Mouse (Mus musculus) neural tube, embryonic 14.5 days (tissue): Measurements from ENCODE around the gene Sdk1. TPM values are rescaled to one million over a fixed set of nuclear protein-coding genes. Genes with fewer than 3 reads are reported as not detected.

Experiments used
- ATAC-seq: fragments of 200-750 bp; cut with Nextera tagmentation; 2 replicates; pipeline ENCODE4 v1.8.0; 2017; ENCODE audit warnings: low read depth, mild to moderate bottlenecking, moderate TSS enrichment, moderate library complexity
- H3K27ac ChIP-seq: fragments of 300-500 bp; sonication (generic); 2 replicates; pipeline ENCODE4 v1.5.1; 2014; ENCODE audit warnings: low read depth, mild to moderate bottlenecking, control low read depth, low read length, moderate library complexity, mixed read lengths
- H3K27me3 ChIP-seq: fragments of 300-500 bp; sonication (generic); 2 replicates; pipeline ENCODE4 v1.6.1; 2014; ENCODE audit warnings: low read length; ENCODE audit not compliant: control insufficient read depth, insufficient read depth
- H3K36me3 ChIP-seq: fragments of 300-500 bp; sonication (generic); 2 replicates; pipeline ENCODE4 v1.6.1; 2014; ENCODE audit warnings: low read length, mixed read lengths; ENCODE audit not compliant: control insufficient read depth, insufficient read depth
- H3K4me1 ChIP-seq: fragments of 300-500 bp; sonication (generic); 2 replicates; pipeline ENCODE4 v1.6.1; 2014; ENCODE audit warnings: low read length; ENCODE audit not compliant: control insufficient read depth, insufficient read depth
- H3K4me2 ChIP-seq: fragments of 300-500 bp; sonication (generic); 2 replicates; pipeline ENCODE4 v1.6.1; 2014; ENCODE audit warnings: mild to moderate bottlenecking, low read depth, low read length, control low read depth
- H3K4me3 ChIP-seq: fragments of 300-500 bp; sonication (generic); 2 replicates; pipeline ENCODE4 v1.5.1; 2014; ENCODE audit warnings: low read depth, low read length, control low read depth, mixed read lengths
- H3K9ac ChIP-seq: fragments of 300-500 bp; sonication (generic); replicated peaks from 2 replicates; pipeline ENCODE4 v1.6.1; 2014; ENCODE audit warnings: low read depth, mild to moderate bottlenecking, control low read depth, low read length, mixed read lengths
- H3K9me3 ChIP-seq: fragments of 300-500 bp; sonication (generic); 2 replicates; pipeline ENCODE4 v1.6.1; 2016; ENCODE audit warnings: low read length; ENCODE audit not compliant: control insufficient read depth
- WGBS: fragments of 180-500 bp; shearing (Covaris S2); extraction: QIAGEN DNeasy Blood & Tissue Kit; methylation state at CpG from one replicate; pipeline ENCODE4 v1.1.7; 2014; 5-methylcytosine and 5-hydroxymethylcytosine counted together
- polyA plus RNA-seq: library from polyadenylated mRNA; unstranded; fragments of >200 nt; fragmentation: Nextera tagmentation; extraction: Ambion mirVana; gene quantifications from 2 replicates; pipeline ENCODE4 v1.2.1, GENCODE M21; 2014

The Sdk1 gene
- polyA plus RNA-seq, 1 experiment from 2014 or later: 3.1 TPM

GRCm38 (mm10) chr5:141768761-141769515 is 527.6 kb downstream of the Sdk1 start:
- Histone ChIP-seq H3K4me1 (no peaks in the 10 kb centered on the region), H3K36me3 (no peaks in the 10 kb centered on the region), H3K9me3 (no peaks in the 10 kb centered on the region), H3K9ac (no peak overlapping the region), H3K4me2 (no peak overlapping the region), H3K27ac (no peak overlapping the region), H3K27me3 (no peaks in the 10 kb centered on the region), H3K4me3 (no peak overlapping the region)
- no peak for ATAC-seq
- 53% methylated on average over 10 of the region's 10 CpGs for WGBS

GRCm38 (mm10) chr5:141771516-141771915 is 530.2 kb downstream of the Sdk1 start:
- ATAC-seq: no peak

GRCm38 (mm10) chr5:141778231-141778630 is 536.9 kb downstream of the Sdk1 start:
- Histone ChIP-seq H3K4me3 (no peak overlapping the region), H3K9ac (no peak overlapping the region), H3K9me3 (no peaks in the 10 kb centered on the region), H3K4me2 (no peak overlapping the region), H3K27ac (no peak overlapping the region), H3K27me3 (no peaks in the 10 kb centered on the region), H3K36me3 (no peaks in the 10 kb centered on the region), H3K4me1 (no peaks in the 10 kb centered on the region)
- no peak for ATAC-seq
- 67% methylated on average over 4 of the region's 4 CpGs for WGBS

More at GRCm38 (mm10) chr5:141771516-141771915, 530.2 kb downstream of the Sdk1 start:
- 90% methylated on average over 3 of the region's 3 CpGs for WGBS
- no peaks in the 10 kb centered on the region for H3K36me3 ChIP-seq
- H3K4me2 ChIP-seq: no peak overlapping the region
- H3K9ac ChIP-seq: no peak overlapping the region
- H3K9me3 ChIP-seq: no peaks in the 10 kb centered on the region
- H3K4me3 ChIP-seq: no peak overlapping the region
- no peaks in the 10 kb centered on the region for H3K4me1 ChIP-seq
- H3K27me3 ChIP-seq: no peaks in the 10 kb centered on the region
- H3K27ac ChIP-seq: no peak overlapping the region

GRCm38 (mm10) chr5:141781142-141781541 is 539.9 kb downstream of the Sdk1 start:
- H3K4me1 ChIP-seq: no peaks in the 10 kb centered on the region
- no peak overlapping the region for H3K4me2 ChIP-seq
- WGBS: 78% methylated on average over 2 of the region's 2 CpGs

GRCm38 (mm10) chr5:141782330-141782729 is 541.0 kb downstream of the Sdk1 start:
- Histone ChIP-seq H3K4me1 (no peaks in the 10 kb centered on the region), H3K4me3 (no peak overlapping the region), H3K9ac (no peak overlapping the region), H3K27ac (no peak overlapping the region), H3K9me3 (no peaks in the 10 kb centered on the region), H3K36me3 (no peaks in the 10 kb centered on the region), H3K4me2 (no peak overlapping the region), H3K27me3 (no peaks in the 10 kb centered on the region)
- WGBS: 92% methylated on average over 5 of the region's 5 CpGs
- no peak for ATAC-seq

More at GRCm38 (mm10) chr5:141781142-141781541, 539.9 kb downstream of the Sdk1 start:
- H3K9me3 ChIP-seq: no peaks in the 10 kb centered on the region
- H3K27ac ChIP-seq: no peak overlapping the region
- H3K27me3 ChIP-seq: no peaks in the 10 kb centered on the region
- ATAC-seq: no peak
- no peak overlapping the region for H3K9ac ChIP-seq
- no peaks in the 10 kb centered on the region for H3K36me3 ChIP-seq
- no peak overlapping the region for H3K4me3 ChIP-seq

DNA sequence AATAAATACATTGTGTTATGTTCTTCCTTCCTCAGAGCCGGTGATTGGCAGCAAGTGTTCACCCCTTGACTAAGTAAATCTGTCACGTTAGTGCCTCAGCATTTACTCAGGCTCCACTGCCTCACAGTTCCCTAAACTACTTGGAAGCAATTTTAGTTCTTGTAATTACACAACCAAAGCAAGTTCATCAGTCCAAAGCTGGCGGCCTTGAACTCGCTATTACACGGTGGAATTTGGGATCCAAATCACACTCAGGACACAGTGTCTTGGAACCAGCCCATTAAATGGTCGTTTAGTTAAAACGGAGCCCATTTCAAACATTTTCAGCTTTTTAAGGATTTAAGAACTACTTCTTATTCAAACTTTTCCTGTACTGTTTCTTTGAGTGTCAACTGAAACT is 542.2 kb downstream of the Sdk1 start:
- H3K9ac ChIP-seq: no peak overlapping the region
- no peaks in the 10 kb centered on the region for H3K9me3 ChIP-seq
- no peaks in the 10 kb centered on the region for H3K36me3 ChIP-seq
- no peaks in the 10 kb centered on the region for H3K27me3 ChIP-seq
- H3K4me1 ChIP-seq: no peaks in the 10 kb centered on the region
- no peak for ATAC-seq
- H3K4me3 ChIP-seq: no peak overlapping the region
- WGBS: 92% methylated on average over 7 of the region's 7 CpGs
- H3K27ac ChIP-seq: no peak overlapping the region
- no peak overlapping the region for H3K4me2 ChIP-seq

- Histone ChIP-seq H3K27me3 (no peaks in the 10 kb centered on the region), H3K4me3 (no peak overlapping the region), H3K27ac (no peak overlapping the region), H3K36me3 (no peaks in the 10 kb centered on the region), H3K9ac (no peak overlapping the region), H3K4me2 (no peak overlapping the region), H3K9me3 (no peaks in the 10 kb centered on the region), H3K4me1 (no peaks in the 10 kb centered on the region)
- no peak for ATAC-seq
- 94% methylated on average over 4 of the region's 4 CpGs for WGBS
Observed at GRCm38 (mm10) chr5:141793926-141794325, 552.6 kb downstream of the Sdk1 start.

GRCm38 (mm10) chr5:141823823-141824330 is 582.6 kb downstream of the Sdk1 start:
- Histone ChIP-seq H3K36me3 (no peaks in the 10 kb centered on the region), H3K27me3 (no peaks in the 10 kb centered on the region), H3K27ac (no peak overlapping the region), H3K9ac (no peak overlapping the region), H3K4me1 (no peaks in the 10 kb centered on the region), H3K9me3 (no peaks in the 10 kb centered on the region), H3K4me2 (no peak overlapping the region), H3K4me3 (no peak overlapping the region)
- WGBS: 82% methylated on average over 10 of the region's 10 CpGs
- no peak for ATAC-seq

GRCm38 (mm10) chr5:141824739-141825379 is 583.6 kb downstream of the Sdk1 start:
- Histone ChIP-seq H3K4me2 (no peak overlapping the region), H3K4me3 (no peak overlapping the region), H3K27me3 (no peaks in the 10 kb centered on the region), H3K36me3 (no peaks in the 10 kb centered on the region), H3K9me3 (no peaks in the 10 kb centered on the region), H3K4me1 (no peaks in the 10 kb centered on the region), H3K27ac (no peak overlapping the region), H3K9ac (no peak overlapping the region)
- ATAC-seq: no peak
- 85% methylated on average over 16 of the region's 16 CpGs for WGBS
